18 mouse cellular contexts compared by ENCODE assay signal in the genomic region with DNA sequence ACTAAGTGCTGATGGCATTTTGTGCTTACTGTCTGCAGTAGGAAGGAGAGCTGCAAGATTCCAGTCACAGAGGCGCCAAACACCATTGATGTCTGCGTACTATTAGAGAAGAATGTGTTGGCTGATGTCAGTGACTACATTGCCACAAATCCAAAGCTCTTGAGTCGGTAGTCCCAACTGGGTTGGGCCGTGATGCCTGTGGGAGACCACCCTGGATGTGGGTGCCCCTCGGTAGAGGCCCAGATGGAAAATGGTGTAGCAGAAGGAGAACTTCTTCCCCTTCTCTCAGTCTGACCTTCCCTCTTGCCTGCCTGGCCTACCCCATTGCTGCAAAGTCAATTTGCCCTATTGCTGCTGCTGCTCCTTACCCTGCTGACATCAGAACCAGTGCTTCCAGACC.
DNase-seq lines count a peak whose midpoint lies in the region; ATAC-seq lines count a peak whose summit lies in the region.
"Had no signal": no experiment of that assay in that cellular context is flagged by ENCODE, and none has a peak within 500 bp of the region (broad histone marks: within the 10 kb centered on the region; RNA-seq: fewer than 3 reads in every experiment).

No protein-coding gene starts in this region.

- H3K4me1 ChIP-seq in megakaryocyte, embryonic 14.5 days = no peaks in the 10 kb centered on the region

- ATAC-seq in megakaryocyte, adult 5-6 weeks (ENCODE audit: poor library complexity, severe bottlenecking) = no peak
- ATAC-seq: activated CD4-positive, CD25-positive, alpha-beta regulatory T cell, adult 4 months; CD4-positive, CD25-positive, alpha-beta regulatory T cell, adult 4 months; Patski had no signal

- peaks cover 25% of the 10 kb centered on the region for H3K27me3 ChIP-seq in megakaryocyte, embryonic 14.5 days (replicated peaks)
- H3K27me3 ChIP-seq: Patski had no signal

- peak; percentile 74 for DNase-seq in heart, adult 11 months
- no peak for DNase-seq in heart, postnatal 4 days
- DNase-seq: adrenal gland, adult 2 months; adrenal gland, adult 8-10 months; adrenal gland, postnatal 10 days; adrenal gland, postnatal 14 days; adrenal gland, postnatal 25 days; adrenal gland, postnatal 36 days; B cell, adult 2 months; cerebellum, adult 11 months; cerebellum, adult 11-12 months; cerebellum, adult 18-20 months had no signal

- H3K36me3 ChIP-seq in megakaryocyte, embryonic 14.5 days (replicated peaks; ENCODE audit: low read length) = no peaks in the 10 kb centered on the region
- H3K36me3 ChIP-seq: G1E had no signal

- peaks cover 34% of the 10 kb centered on the region for H3K9me3 ChIP-seq in megakaryocyte, embryonic 14.5 days
- H3K9me3 ChIP-seq: G1E had no signal

- H3K4me3 ChIP-seq in megakaryocyte, embryonic 14.5 days (replicated peaks) = peak overlapping the region; percentile 35
